Comparison of ENCODE assay signal across 16 mouse cellular contexts in the genomic region with DNA sequence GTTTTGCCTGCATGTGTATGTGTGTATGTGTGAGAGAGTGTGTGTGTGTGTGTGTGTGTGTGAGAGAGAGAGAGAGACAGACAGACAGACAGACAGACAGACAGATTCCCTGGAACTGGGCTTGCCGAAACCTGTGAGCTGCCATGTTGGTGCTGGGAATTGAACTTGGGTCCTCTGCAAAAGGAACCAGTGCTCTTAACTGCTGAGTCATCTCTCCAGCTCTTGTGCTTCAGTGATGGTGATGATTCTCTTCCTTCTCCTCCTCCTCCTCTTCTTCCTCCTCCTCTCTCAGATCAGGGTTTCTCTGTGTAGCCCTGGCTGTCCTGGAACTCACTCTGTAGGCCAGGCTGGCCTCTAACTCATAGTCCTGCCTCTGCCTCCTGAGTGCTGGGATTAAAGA.
"Had no signal": no experiment of that assay in that cellular context is flagged by ENCODE, and none has a peak within 500 bp of the region (broad histone marks: within the 10 kb centered on the region; RNA-seq: fewer than 3 reads in every experiment).

No protein-coding gene starts in this region.

- H3K27me3 ChIP-seq: liver, embryonic 13.5 days; midbrain, embryonic 12.5 days; midbrain, embryonic 15.5 days; neural tube, embryonic 13.5 days; stomach, embryonic 15.5 days had no signal

- H3K4me2 ChIP-seq: liver, embryonic 13.5 days; midbrain, embryonic 12.5 days; midbrain, embryonic 15.5 days; neural tube, embryonic 13.5 days; stomach, embryonic 15.5 days had no signal

- H3K27ac ChIP-seq: liver, embryonic 13.5 days; midbrain, embryonic 12.5 days; midbrain, embryonic 15.5 days; neural tube, embryonic 13.5 days; stomach, embryonic 15.5 days had no signal

- H3K36me3 ChIP-seq: liver, embryonic 13.5 days; midbrain, embryonic 12.5 days; midbrain, embryonic 15.5 days; neural tube, embryonic 13.5 days; stomach, embryonic 15.5 days had no signal

- ATAC-seq: midbrain, embryonic 15.5 days had no signal

- H3K9me3 ChIP-seq: liver, embryonic 13.5 days; midbrain, embryonic 12.5 days; midbrain, embryonic 15.5 days; neural tube, embryonic 13.5 days; stomach, embryonic 15.5 days had no signal

- DNase-seq: kidney, adult 9 months; kidney, postnatal 14 days; kidney, postnatal 4 days; lung, adult 2 months; lung, postnatal 14 days; lung, postnatal 4 days; retina, postnatal 1 day; right cerebral cortex, postnatal 25 days; spleen, adult 18-20 months; thymus, postnatal 25 days had no signal

- H3K4me3 ChIP-seq: liver, embryonic 13.5 days; midbrain, embryonic 12.5 days; midbrain, embryonic 15.5 days; myocyte; neural tube, embryonic 13.5 days; stomach, embryonic 15.5 days had no signal

- H3K9ac ChIP-seq: liver, embryonic 13.5 days; midbrain, embryonic 12.5 days; midbrain, embryonic 15.5 days; neural tube, embryonic 13.5 days; stomach, embryonic 15.5 days had no signal
